Mouse (Mus musculus): Measurements from ENCODE around the gene Myom3.

DNA sequence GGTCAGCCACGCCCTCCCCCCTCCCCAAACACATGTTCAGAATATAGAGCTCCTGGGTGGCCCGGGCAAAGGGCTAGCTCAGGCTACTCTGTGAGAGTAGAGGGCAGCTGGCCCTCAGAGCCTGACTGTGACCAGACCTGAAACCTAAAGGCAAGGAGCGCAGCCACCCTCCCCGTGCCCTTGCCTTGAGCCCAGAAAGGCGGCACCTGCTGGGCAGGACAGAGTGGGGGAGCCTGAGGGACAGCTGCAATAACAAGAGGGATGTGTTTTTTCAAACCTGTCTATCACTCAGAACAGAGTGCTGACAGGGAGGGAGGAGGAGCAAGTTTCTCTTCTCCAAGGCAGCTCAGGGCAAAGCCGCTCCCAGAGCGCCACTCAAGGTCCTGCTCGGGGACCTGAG lies 15.0 kb downstream of the Myom3 start:
- TF ChIP-seq UBTF (IDR thresholded peaks at IDR 0.05; ENCODE audit: borderline replicate concordance, insufficient read depth, low read depth, low read length): no peak
- no peak for TF ChIP-seq CTCF (IDR thresholded peaks at IDR 0.05 in 2 of 3, conservative IDR thresholded peaks at IDR 0.05 in 1 of 3; ENCODE audit: control insufficient read depth in 1 of 3, insufficient read depth in 1 of 3, low read depth in 2 of 3, low read length in 3 of 3, poor library complexity in 1 of 3, severe bottlenecking in 1 of 3)
- TF ChIP-seq ZC3H11A (IDR thresholded peaks at IDR 0.05; ENCODE audit: low read depth, low read length): no peak
- TF ChIP-seq MXI1 (IDR thresholded peaks at IDR 0.05; ENCODE audit: low read depth, low read length): no peak
- TF ChIP-seq EP300 (IDR thresholded peaks at IDR 0.05; ENCODE audit: low read depth in 1 of 2, low read length in 2 of 2): no peak
- no peak for TF ChIP-seq MEF2A (IDR thresholded peaks at IDR 0.05; ENCODE audit: extremely low read depth, insufficient replicate concordance, low read depth, low read length, poor library complexity, severe bottlenecking)
- TF ChIP-seq CHD1 (IDR thresholded peaks at IDR 0.05; ENCODE audit: low read depth, low read length): no peak
- no peak for TF ChIP-seq ZKSCAN1 (IDR thresholded peaks at IDR 0.05; ENCODE audit: low read depth, low read length)
